Mouse (Mus musculus) liver, embryonic 13.5 days (tissue): ENCODE results near the gene Olfr1340. TPM values are rescaled to one million over a fixed set of nuclear protein-coding genes. Genes with fewer than 3 reads are reported as not detected.

Experiments used
- ATAC-seq: fragments of 200-750 bp; cut with Nextera tagmentation; 2 replicates; pipeline ENCODE4 v1.8.0; 2017; ENCODE audit warnings: low read depth, mild to moderate bottlenecking, moderate number of reproducible peaks, moderate library complexity
- DNase-seq: peaks from one replicate; pipeline ENCODE4 v3.0.0; 2022
- H3K27ac ChIP-seq: fragments of 300-500 bp; sonication (generic); 2 replicates; pipeline ENCODE4 v1.5.1; 2015; ENCODE audit warnings: moderate library complexity, mild to moderate bottlenecking, inconsistent platforms
- H3K27me3 ChIP-seq: fragments of 300-500 bp; sonication (generic); 2 replicates; pipeline ENCODE4 v1.6.1; 2015; ENCODE audit warnings: mild to moderate bottlenecking, inconsistent platforms
- H3K36me3 ChIP-seq: fragments of 300-500 bp; sonication (generic); 2 replicates; pipeline ENCODE4 v1.6.1; 2015; ENCODE audit warnings: mild to moderate bottlenecking, inconsistent platforms
- H3K4me1 ChIP-seq: fragments of 300-500 bp; sonication (generic); replicated peaks from 2 replicates; pipeline ENCODE4 v1.6.1; 2015; ENCODE audit warnings: inconsistent platforms
- H3K4me2 ChIP-seq: fragments of 300-500 bp; sonication (generic); 2 replicates; pipeline ENCODE4 v1.6.1; 2015; ENCODE audit warnings: inconsistent platforms, mild to moderate bottlenecking, moderate library complexity
- H3K4me3 ChIP-seq: fragments of 300-500 bp; sonication (generic); replicated peaks from 2 replicates; pipeline ENCODE4 v1.5.1; 2015; ENCODE audit warnings: mild to moderate bottlenecking, inconsistent platforms
- H3K9ac ChIP-seq: fragments of 300-500 bp; sonication (generic); 2 replicates; pipeline ENCODE4 v1.6.1; 2015; ENCODE audit warnings: mild to moderate bottlenecking, inconsistent platforms
- H3K9me3 ChIP-seq: fragments of 300-500 bp; sonication (generic); replicated peaks from 2 replicates; pipeline ENCODE4 v1.6.1; 2016; ENCODE audit warnings: inconsistent platforms
- WGBS: fragments of 180-500 bp; shearing (Covaris S2); methylation state at CpG from one replicate; pipeline ENCODE4 v1.1.7; 2015; ENCODE audit not compliant: insufficient replicate concordance; 5-methylcytosine and 5-hydroxymethylcytosine counted together
- polyA plus RNA-seq: library from polyadenylated mRNA; unstranded; fragments of >200 nt; fragmentation: Nextera tagmentation; extraction: Ambion mirVana; gene quantifications from 2 replicates; pipeline ENCODE4 v1.2.1, GENCODE M21; 2015

Gene Olfr1340
- polyA plus RNA-seq, result not detected in 2 replicates

GRCm38 (mm10) chr4:118719838-118720237 lies at the start of gene Olfr1340:
Gene Olfr1340, plus strand, starts transcription at chr4:118720138.
- no peak for ATAC-seq

GRCm38 (mm10) chr4:118687086-118687485 lies 32.9 kb upstream of the Olfr1340 start:
- no peaks in the 10 kb centered on the region for H3K9me3 ChIP-seq
- H3K9ac ChIP-seq, result no peak overlapping the region
- WGBS, result 15% methylated on average over 2 of the region's 2 CpGs
- no peak overlapping the region for H3K27ac ChIP-seq
- no peak overlapping the region for H3K4me3 ChIP-seq
- no peak overlapping the region for H3K4me2 ChIP-seq
- H3K4me1 ChIP-seq, result no peaks in the 10 kb centered on the region
- ATAC-seq (no peak), DNase-seq (no peak)
- no peaks in the 10 kb centered on the region for H3K36me3 ChIP-seq
- H3K27me3 ChIP-seq, result no peaks in the 10 kb centered on the region

More at GRCm38 (mm10) chr4:118719838-118720237, at the start of gene Olfr1340:
- Histone ChIP-seq H3K27ac (no peak within 1 kb of the TSS), H3K4me1 (no peaks in the 10 kb centered on the region), H3K36me3 (no peaks in the 10 kb centered on the region), H3K4me3 (no peak within 1 kb of the TSS), H3K9me3 (no peaks in the 10 kb centered on the region), H3K9ac (no peak within 1 kb of the TSS), H3K27me3 (no peaks in the 10 kb centered on the region), H3K4me2 (no peak within 1 kb of the TSS)
- no peak for DNase-seq

GRCm38 (mm10) chr4:118692412-118692973 lies 27.4 kb upstream of the Olfr1340 start, which contains the start of gene Olfr1342:
Gene Olfr1342, minus strand, starts transcription at chr4:118692756.
- no peaks in the 10 kb centered on the region for H3K4me1 ChIP-seq
- H3K36me3 ChIP-seq, result no peaks in the 10 kb centered on the region
- WGBS, result 19% methylated on average over 12 of the region's 12 CpGs
- no peak within 1 kb of the TSS for H3K4me2 ChIP-seq
- DNase-seq, result no peak
- no peaks in the 10 kb centered on the region for H3K27me3 ChIP-seq
- no peak within 1 kb of the TSS for H3K27ac ChIP-seq
- H3K9ac ChIP-seq, result no peak within 1 kb of the TSS
- H3K9me3 ChIP-seq, result no peaks in the 10 kb centered on the region
- ATAC-seq, result no peak
- no peak within 1 kb of the TSS for H3K4me3 ChIP-seq

GRCm38 (mm10) chr4:118693812-118694211 lies 26.1 kb upstream of the Olfr1340 start:
- Histone ChIP-seq H3K9me3 (no peaks in the 10 kb centered on the region), H3K9ac (no peak overlapping the region), H3K4me2 (no peak overlapping the region), H3K27ac (no peak overlapping the region), H3K36me3 (no peaks in the 10 kb centered on the region), H3K4me1 (no peaks in the 10 kb centered on the region), H3K4me3 (no peak overlapping the region), H3K27me3 (no peaks in the 10 kb centered on the region)
- 37% methylated on average over 2 of the region's 2 CpGs for WGBS
- ATAC-seq (no peak), DNase-seq (no peak)

DNA sequence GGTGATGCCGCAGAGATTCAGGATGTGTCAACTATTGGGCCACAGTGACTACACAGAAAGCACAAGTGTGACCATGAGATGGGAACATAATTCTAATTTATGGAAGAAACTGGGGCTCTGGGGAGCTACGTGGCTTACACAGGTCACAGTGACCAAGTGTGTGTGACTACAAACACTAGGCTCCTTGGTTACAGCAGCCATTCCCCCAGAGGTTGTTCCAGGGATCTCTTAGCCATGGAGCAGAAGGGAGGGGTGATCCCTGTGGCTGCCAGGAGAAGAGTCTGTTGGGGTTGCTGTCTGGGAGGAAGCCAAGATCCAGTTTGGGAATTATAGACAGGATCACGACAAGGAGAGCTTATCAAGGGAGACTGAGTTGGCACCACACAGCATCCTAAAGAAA lies 16.7 kb upstream of the Olfr1340 start, which contains the start of gene Olfr1341:
Olfr1341 (plus strand) TSS at position 301 of the 400 bp plus-strand sequence.
- Histone ChIP-seq H3K27ac (no peak within 1 kb of the TSS), H3K27me3 (no peaks in the 10 kb centered on the region), H3K4me2 (no peak within 1 kb of the TSS), H3K4me3 (no peak within 1 kb of the TSS), H3K9ac (no peak within 1 kb of the TSS), H3K4me1 (no peaks in the 10 kb centered on the region), H3K9me3 (no peaks in the 10 kb centered on the region), H3K36me3 (no peaks in the 10 kb centered on the region)
- WGBS, result 49% methylated on average over 3 of the region's 3 CpGs
- ATAC-seq, result no peak
- no peak for DNase-seq

GRCm38 (mm10) chr4:118708086-118708485 lies 11.9 kb upstream of the Olfr1340 start:
- H3K4me1 ChIP-seq, result no peaks in the 10 kb centered on the region
- H3K27ac ChIP-seq, result no peak overlapping the region
- ATAC-seq, result no peak
- no peak overlapping the region for H3K4me2 ChIP-seq
- 57% methylated on average over 5 of the region's 5 CpGs for WGBS
- H3K9me3 ChIP-seq, result no peaks in the 10 kb centered on the region
- no peaks in the 10 kb centered on the region for H3K36me3 ChIP-seq
- no peak overlapping the region for H3K9ac ChIP-seq
- no peaks in the 10 kb centered on the region for H3K27me3 ChIP-seq
- no peak overlapping the region for H3K4me3 ChIP-seq
- no peak for DNase-seq

DNA sequence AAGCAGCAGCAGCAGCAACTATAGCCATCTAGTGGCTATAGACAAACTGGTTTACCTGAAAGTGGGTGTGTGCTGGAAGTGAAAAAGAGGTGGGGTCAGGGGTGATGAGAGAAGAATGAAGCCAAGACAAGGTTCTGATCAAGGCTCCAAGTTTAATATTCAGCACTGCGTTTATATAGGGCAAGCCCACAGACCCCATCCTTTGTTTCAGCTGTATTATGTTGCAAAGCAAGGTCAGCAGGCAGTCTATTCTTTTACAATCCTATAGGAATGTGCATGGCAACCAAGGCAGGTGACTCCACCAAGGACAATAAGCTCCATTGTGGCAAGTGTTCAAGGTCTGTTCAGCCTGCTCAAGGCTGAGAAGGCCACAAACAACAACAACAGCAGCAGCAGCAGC lies 8.3 kb upstream of the Olfr1340 start:
- 40% methylated on average over 1 of the region's 1 CpGs for WGBS
- H3K27me3 ChIP-seq, result no peaks in the 10 kb centered on the region
- no peak overlapping the region for H3K4me2 ChIP-seq
- H3K9me3 ChIP-seq, result no peaks in the 10 kb centered on the region
- no peak for DNase-seq
- no peak for ATAC-seq
- no peaks in the 10 kb centered on the region for H3K4me1 ChIP-seq
- no peak overlapping the region for H3K9ac ChIP-seq
- H3K4me3 ChIP-seq, result no peak overlapping the region
- no peaks in the 10 kb centered on the region for H3K36me3 ChIP-seq
- no peak overlapping the region for H3K27ac ChIP-seq

DNA sequence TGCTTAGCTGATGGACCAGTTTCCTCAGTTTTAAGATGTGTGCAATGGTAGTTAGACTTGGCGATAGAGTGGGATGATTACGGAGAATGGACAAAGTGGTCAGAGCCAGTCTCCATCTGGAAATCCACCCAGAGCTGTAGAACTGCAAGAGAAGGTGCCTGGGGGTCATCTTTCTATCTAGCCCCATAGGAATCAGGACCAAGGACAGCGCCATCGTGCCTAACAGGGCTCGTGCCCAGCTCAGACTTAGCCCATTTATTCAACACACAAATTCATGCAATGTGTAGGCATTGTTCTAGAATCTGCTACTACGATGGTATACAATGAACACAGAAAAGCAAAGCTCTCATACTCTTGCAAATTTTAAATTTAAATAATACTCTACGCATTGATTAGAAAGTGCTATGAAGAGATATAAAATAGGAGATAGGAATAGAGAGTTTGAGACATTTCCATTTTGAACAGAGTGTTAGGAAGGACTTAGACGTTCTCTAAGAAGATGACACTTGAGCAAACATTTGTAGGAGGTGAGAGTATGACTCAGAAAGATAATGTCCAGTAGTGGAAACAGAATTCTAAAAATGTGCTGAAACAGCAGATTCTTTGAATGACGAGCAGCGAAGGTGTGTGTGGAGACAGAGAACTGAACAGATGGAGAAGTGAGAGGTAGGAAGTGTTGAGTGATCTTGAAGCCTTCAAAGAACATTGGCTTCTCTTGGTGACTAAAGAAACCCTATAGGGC lies 2.0 kb downstream of the Olfr1340 start:
- Histone ChIP-seq H3K27ac (no peak overlapping the region), H3K4me1 (no peaks in the 10 kb centered on the region), H3K9me3 (no peaks in the 10 kb centered on the region), H3K36me3 (no peaks in the 10 kb centered on the region), H3K4me3 (no peak overlapping the region), H3K4me2 (no peak overlapping the region), H3K9ac (no peak overlapping the region), H3K27me3 (no peaks in the 10 kb centered on the region)
- no peak for ATAC-seq
- no peak for DNase-seq
- 37% methylated on average over 10 of the region's 10 CpGs for WGBS

GRCm38 (mm10) chr4:118731875-118732274 lies 11.9 kb downstream of the Olfr1340 start, which contains the start of gene Olfr1339:
Gene Olfr1339, plus strand, starts transcription at chr4:118732175.
- Histone ChIP-seq H3K27me3 (no peaks in the 10 kb centered on the region), H3K9me3 (no peaks in the 10 kb centered on the region), H3K4me1 (no peaks in the 10 kb centered on the region), H3K9ac (no peak within 1 kb of the TSS), H3K4me3 (no peak within 1 kb of the TSS), H3K36me3 (no peaks in the 10 kb centered on the region), H3K4me2 (no peak within 1 kb of the TSS), H3K27ac (no peak within 1 kb of the TSS)
- DNase-seq, result no peak
- no peak for ATAC-seq
- 83% methylated on average over 1 of the region's 1 CpGs for WGBS

DNA sequence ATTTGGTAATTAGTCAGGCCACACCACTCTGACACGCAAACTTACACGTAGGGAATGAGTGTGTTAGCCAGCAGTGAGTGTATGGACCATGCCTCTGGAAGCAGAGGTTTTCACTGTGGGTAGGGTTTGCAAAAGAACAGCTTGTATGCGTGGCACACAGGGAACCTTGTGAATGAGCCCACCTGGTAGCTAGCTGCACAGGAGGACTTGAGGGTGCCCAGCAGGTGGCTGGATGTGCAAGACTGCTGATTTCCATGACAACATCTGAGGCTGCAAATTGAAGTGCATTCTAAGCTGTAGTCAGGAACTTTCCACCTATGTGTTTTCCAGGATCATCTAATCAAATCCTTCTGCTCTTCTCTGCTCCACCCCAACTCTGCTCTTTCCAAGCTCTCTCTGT lies 19.6 kb downstream of the Olfr1340 start:
- no peaks in the 10 kb centered on the region for H3K36me3 ChIP-seq
- no peak overlapping the region for H3K9ac ChIP-seq
- H3K4me2 ChIP-seq, result no peak overlapping the region
- no peak overlapping the region for H3K27ac ChIP-seq
- H3K4me1 ChIP-seq, result no peaks in the 10 kb centered on the region
- no peak overlapping the region for H3K4me3 ChIP-seq
- H3K27me3 ChIP-seq, result peaks cover 21% of the 10 kb centered on the region
- WGBS, result 41% methylated on average over 3 of the region's 3 CpGs
- ATAC-seq (no peak), DNase-seq (no peak)
- H3K9me3 ChIP-seq, result no peaks in the 10 kb centered on the region

DNA sequence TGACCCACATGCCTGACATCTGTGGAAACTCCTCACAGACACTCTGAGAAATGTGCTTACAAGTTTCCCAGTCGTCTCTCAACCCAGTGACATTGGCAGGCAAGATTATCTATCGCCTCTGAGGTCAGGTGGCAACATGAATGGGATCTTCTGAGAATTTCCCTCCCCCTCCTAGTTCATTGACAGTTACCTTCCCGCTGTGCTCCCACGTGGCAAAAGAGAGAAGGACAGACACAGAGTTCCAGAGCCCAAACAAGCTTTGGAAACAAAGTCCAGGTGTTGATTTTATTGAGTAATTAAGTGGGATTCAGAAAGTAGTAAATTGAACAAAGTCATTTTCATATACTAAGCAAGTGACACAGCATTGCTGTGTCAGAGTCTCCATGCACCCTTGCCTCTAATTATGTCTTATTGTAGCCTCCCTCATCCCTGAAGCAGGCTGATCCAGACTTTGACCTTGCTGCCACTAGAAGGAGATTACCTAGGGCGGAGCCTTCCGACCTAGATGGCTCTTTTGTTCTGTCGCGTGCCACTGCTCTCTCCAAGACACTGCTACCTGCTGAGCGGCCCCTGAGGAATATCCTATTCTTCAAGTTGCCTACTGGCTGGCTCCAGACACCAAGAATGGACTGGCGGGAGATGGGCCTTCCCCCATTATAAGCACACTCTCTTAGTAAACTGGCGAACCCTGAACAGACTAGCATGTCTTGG lies 21.2 kb downstream of the Olfr1340 start:
- H3K4me3 ChIP-seq, result no peak overlapping the region
- H3K4me2 ChIP-seq, result no peak overlapping the region
- H3K27ac ChIP-seq, result no peak overlapping the region
- H3K9ac ChIP-seq, result no peak overlapping the region
- H3K27me3 ChIP-seq, result peaks cover 21% of the 10 kb centered on the region
- 7% methylated on average over 11 of the region's 11 CpGs for WGBS
- H3K9me3 ChIP-seq, result no peaks in the 10 kb centered on the region
- DNase-seq (no peak), ATAC-seq (no peak)
- no peaks in the 10 kb centered on the region for H3K4me1 ChIP-seq
- no peaks in the 10 kb centered on the region for H3K36me3 ChIP-seq
